Mouse (Mus musculus) ES-Bruce4 (cell line): ENCODE data around the gene Klhdc3.

ENCODE experiments used
- CTCF ChIP-seq: IDR thresholded peaks from one replicate; pipeline ENCODE4 v1.8.1; 2011; ENCODE audit warnings: low read depth, low read length
- EP300 ChIP-seq: IDR thresholded peaks from 2 replicates; pipeline ENCODE4 v1.6.1; 2011; ENCODE audit warnings: low read depth, low read length; ENCODE audit not compliant: insufficient read depth

- TF ChIP-seq CTCF: no peak
- no peak for TF ChIP-seq EP300
Observed at GRCm38 (mm10) chr17:46710959-46711597, 30.4 kb upstream of the Klhdc3 start, which contains the start of gene Pex6.
